In the genomic region with DNA sequence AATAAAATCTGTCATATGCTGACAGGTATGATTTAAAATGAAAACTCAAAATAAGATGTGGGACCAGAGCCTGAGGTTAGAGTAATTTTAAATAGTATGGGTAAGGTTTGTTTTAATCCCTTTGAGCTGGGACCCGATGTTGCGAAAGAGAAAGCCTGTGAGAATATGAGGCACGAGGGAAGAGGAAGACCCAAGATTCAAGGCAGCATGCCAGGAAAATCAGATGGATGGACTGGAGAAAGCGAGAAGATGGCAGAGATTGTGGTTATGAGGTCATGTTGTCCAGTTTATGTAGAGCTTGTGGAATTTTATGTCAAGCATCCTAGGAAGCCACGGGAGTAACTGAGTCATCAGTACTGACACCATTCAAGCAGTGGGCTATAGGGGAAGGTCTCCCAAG, we compare ENCODE assay signal across 21 mouse cellular contexts.
A peak's percentile ranks its signal among the peaks of the same experiment; 100 is the strongest.
DNase-seq lines count a peak whose midpoint lies in the region; ATAC-seq and TF ChIP-seq lines count a peak whose summit lies in the region.
"Had no signal": no experiment of that assay in that cellular context is flagged by ENCODE, and none has a peak within 500 bp of the region (broad histone marks: within the 10 kb centered on the region; RNA-seq: fewer than 3 reads in every experiment).

No protein-coding gene starts in this region.

- no peaks in the 10 kb centered on the region for H3K36me3 ChIP-seq in lung, embryonic 14.5 days (ENCODE audit: insufficient read depth)
- H3K36me3 ChIP-seq: forebrain, embryonic 10.5 days; heart, embryonic 15.5 days; hindbrain, embryonic 10.5 days; intestine, embryonic 15.5 days had no signal

- H3K27me3 ChIP-seq in lung, embryonic 14.5 days (ENCODE audit: insufficient read depth, low read length) = no peaks in the 10 kb centered on the region
- H3K27me3 ChIP-seq: CH12.LX; heart, embryonic 15.5 days; intestine, embryonic 15.5 days had no signal

- 67% methylated on average over 5 of the region's 5 CpGs for WGBS in lung, embryonic 14.5 days
- WGBS in lung, adult 2 months = 68% methylated on average over 5 of the region's 5 CpGs

- no peaks in the 10 kb centered on the region for H3K9me3 ChIP-seq in lung, embryonic 14.5 days (ENCODE audit: low read depth, low read length)
- H3K9me3 ChIP-seq: forebrain, embryonic 10.5 days; heart, embryonic 15.5 days; hindbrain, embryonic 10.5 days; intestine, embryonic 15.5 days had no signal

- no peak overlapping the region for H3K4me3 ChIP-seq in lung, embryonic 14.5 days (ENCODE audit: low read depth, low read length)
- H3K4me3 ChIP-seq in lung, adult 2 months (replicated peaks; ENCODE audit: extremely low read depth, low read depth, low read length) = no peak overlapping the region
- H3K4me3 ChIP-seq: forebrain, embryonic 10.5 days; heart, embryonic 15.5 days; hindbrain, embryonic 10.5 days; intestine, embryonic 15.5 days had no signal

- H3K27ac ChIP-seq in lung, embryonic 14.5 days (ENCODE audit: low read depth) = no peak overlapping the region
- H3K27ac ChIP-seq: forebrain, embryonic 10.5 days; heart, embryonic 15.5 days; hindbrain, embryonic 10.5 days; hindbrain, embryonic 14.5 days; intestine, embryonic 15.5 days had no signal

- no peak overlapping the region for H3K9ac ChIP-seq in lung, embryonic 14.5 days
- H3K9ac ChIP-seq: heart, embryonic 15.5 days; hindbrain, embryonic 14.5 days; intestine, embryonic 15.5 days had no signal

- ATAC-seq in lung, embryonic 14.5 days (ENCODE audit: insufficient read depth) = no peak
- ATAC-seq: forebrain, embryonic 14.5 days; intestine, embryonic 15.5 days had no signal

- no peak overlapping the region for H3K4me2 ChIP-seq in lung, embryonic 14.5 days
- H3K4me2 ChIP-seq: heart, embryonic 11.5 days; heart, embryonic 15.5 days; hindbrain, embryonic 14.5 days; intestine, embryonic 15.5 days had no signal

- peak; percentile 51 for DNase-seq in lung, embryonic 14.5 days
- DNase-seq in lung, adult 2 months = no peak
- peak; percentile 99 for DNase-seq in 3T3-L1 (ENCODE audit: low read depth, low spot score)
- peak; percentile 82 for DNase-seq in Muller cell, postnatal 12 days (ENCODE audit: inconsistent ontology term)
- peak; percentile 59 for DNase-seq in fibroblast of lung, adult 2 months (ENCODE audit: low read depth)
- no peak for DNase-seq in retina, postnatal 1 day
- no peak for DNase-seq in adrenal gland, adult 8-10 months
- DNase-seq in layer of hippocampus, adult 18-20 months (ENCODE audit: low spot score in 2 of 2) = no peak
- DNase-seq: adrenal gland, postnatal 25 days; cerebellum, adult 18-20 months; cerebellum, adult 9-11 months; cerebellum, postnatal 36 days; gastrocnemius, postnatal 14 days had no signal

- TF ChIP-seq POLR2A in lung, adult 2 months (IDR thresholded peaks at IDR 0.05; ENCODE audit: borderline replicate concordance, extremely low read depth, low read depth, low read length) = no peak

- no peaks in the 10 kb centered on the region for H3K4me1 ChIP-seq in lung, embryonic 14.5 days (ENCODE audit: insufficient read depth)
- H3K4me1 ChIP-seq in lung, adult 2 months (ENCODE audit: control insufficient read depth, insufficient read depth, low read length) = no peaks in the 10 kb centered on the region
- H3K4me1 ChIP-seq: forebrain, embryonic 10.5 days; heart, embryonic 15.5 days; hindbrain, embryonic 10.5 days; intestine, embryonic 15.5 days had no signal

- no peak for TF ChIP-seq CTCF in lung, embryonic 14.5 days (IDR thresholded peaks at IDR 0.05; ENCODE audit: low read depth)
- no peak for TF ChIP-seq CTCF in lung, adult 2 months (IDR thresholded peaks at IDR 0.05; ENCODE audit: insufficient read depth, low read length)

Comparison
In these comparisons a context has a peak if more than half of its experiments do, and no peak if none do; other contexts are left out.
1. DNase-seq: peak in lung, embryonic 14.5 days (single experiment), 3T3-L1 (single experiment), Muller cell, postnatal 12 days (single experiment) and fibroblast of lung, adult 2 months (single experiment); none in lung, adult 2 months (single experiment), retina, postnatal 1 day (single experiment), adrenal gland, adult 8-10 months (single experiment) and layer of hippocampus, adult 18-20 months (0 of 2).